Mouse (Mus musculus): ENCODE results near the gene Brd9.

DNA sequence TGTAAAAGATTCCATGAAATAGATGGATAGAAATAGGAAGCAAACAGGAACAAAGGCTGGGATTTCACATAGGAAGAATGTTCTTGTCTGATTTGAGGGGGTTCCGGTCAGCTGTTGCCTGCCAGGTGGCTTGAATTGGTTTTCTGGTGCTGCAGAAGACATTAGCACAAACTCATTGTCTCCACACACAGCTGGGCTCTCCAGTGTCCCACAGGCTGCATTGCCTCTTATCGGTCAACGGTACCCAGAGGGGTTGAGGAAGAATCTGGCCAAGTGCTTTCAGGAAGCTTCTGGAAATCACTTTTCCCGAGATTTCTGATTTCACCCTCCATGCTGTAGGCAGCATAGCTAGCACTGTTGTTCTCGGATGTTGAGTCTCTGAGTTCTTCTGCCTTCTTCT is 53.7 kb downstream of the Brd9 start:
- TF ChIP-seq POLR2A (IDR thresholded peaks at IDR 0.05; ENCODE audit: extremely low read depth, insufficient read depth, low read length) (no peak), CTCF (IDR thresholded peaks at IDR 0.05; ENCODE audit: extremely low read depth, insufficient read depth, low read length) (no peak)
